Mouse (Mus musculus) megakaryocyte progenitor cell, adult 5-6 weeks (primary cell): ENCODE data around the gene Ylpm1. TPM values are rescaled to one million over a fixed set of nuclear protein-coding genes. Genes with fewer than 3 reads are reported as not detected.

Experiments
- ATAC-seq: replicated peaks from 2 replicates; pipeline ENCODE4 v1.8.0; 2016; ENCODE audit warnings: mild to moderate bottlenecking, moderate TSS enrichment, inconsistent platforms; ENCODE audit not compliant: poor library complexity
- total RNA-seq, 2 experiments: library from RNA; stranded (forward) in 1 of 2; stranded (reverse) in 1 of 2; fragments of 157-497, 149-512 nt in 1 of 2; fragments of 200-1000 nt in 1 of 2; gene quantifications; 2 replicates each; pipeline versions ENCODE4 v1.2.3 to v1.2.4; 2015 to 2017

Gene Ylpm1
- total RNA-seq (2015), result 78.0 and 96.2 TPM in 2 replicates
- 52.7 and 84.7 TPM in 2 replicates for total RNA-seq (2017)

- ATAC-seq, result peak; percentile 98
Measured at GRCm38 (mm10) chr12:84996083-84996496, at the start of gene Ylpm1. Gene Ylpm1, plus strand, starts transcription at chr12:84996321.

- ATAC-seq, result no peak
Measured at GRCm38 (mm10) chr12:84947894-84948583, 48.1 kb upstream of the Ylpm1 start.

DNA sequence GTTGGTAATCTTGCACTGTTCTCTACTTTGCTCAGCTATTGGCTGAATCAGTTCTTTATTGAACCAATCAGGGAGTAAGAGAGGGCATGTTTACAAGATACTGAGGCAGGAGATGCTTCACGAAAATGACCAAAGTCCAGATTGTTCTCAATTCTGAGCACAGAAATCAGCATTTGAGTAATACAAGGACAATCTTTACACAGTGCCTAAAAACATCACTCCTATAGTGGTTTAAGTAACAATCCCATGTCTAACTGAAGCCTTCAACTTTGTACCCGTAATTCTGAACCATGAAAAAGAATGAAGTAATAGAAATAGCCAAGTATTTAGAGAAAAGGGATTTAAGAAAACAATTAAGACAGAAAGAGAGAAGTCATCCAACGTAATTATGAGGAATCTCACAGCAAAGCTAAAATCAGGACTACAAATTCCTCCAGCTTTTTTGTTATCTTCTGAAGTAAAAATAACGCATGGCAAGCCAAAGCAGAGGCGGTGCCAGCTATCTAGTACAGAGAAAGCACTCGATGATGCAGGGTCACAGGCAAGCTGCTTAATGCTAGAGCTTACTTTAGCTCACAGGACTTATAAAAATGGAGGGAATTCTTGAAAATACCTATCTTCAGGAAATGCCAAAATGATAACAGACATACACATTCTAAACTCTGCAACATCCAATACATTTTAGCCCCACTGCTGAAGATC, 47.4 kb upstream of the Ylpm1 start:
- no peak for ATAC-seq

DNA sequence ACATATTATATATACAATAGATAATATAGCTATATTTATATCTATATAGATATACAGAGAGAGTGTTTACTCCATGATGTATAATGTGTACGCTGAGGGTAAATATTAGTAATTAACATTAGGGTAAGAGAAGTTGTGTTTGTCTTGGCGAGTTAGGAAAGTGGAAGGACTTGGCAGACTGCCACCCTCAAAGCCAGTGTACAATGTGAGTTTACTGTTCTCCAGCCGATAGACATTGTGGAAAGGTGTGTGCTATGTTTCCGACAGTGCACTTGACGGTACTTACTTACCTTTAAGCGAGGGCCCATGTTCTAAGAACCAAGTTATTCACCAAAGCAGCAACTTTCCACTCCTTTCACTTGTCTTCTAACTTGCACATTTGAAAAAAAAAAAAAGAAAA, 45.4 kb upstream of the Ylpm1 start:
- ATAC-seq, result no peak

GRCm38 (mm10) chr12:84951531-84951930, 44.6 kb upstream of the Ylpm1 start:
- ATAC-seq, result no peak

- ATAC-seq, result no peak
Measured at GRCm38 (mm10) chr12:84952351-84952750, 43.8 kb upstream of the Ylpm1 start.

DNA sequence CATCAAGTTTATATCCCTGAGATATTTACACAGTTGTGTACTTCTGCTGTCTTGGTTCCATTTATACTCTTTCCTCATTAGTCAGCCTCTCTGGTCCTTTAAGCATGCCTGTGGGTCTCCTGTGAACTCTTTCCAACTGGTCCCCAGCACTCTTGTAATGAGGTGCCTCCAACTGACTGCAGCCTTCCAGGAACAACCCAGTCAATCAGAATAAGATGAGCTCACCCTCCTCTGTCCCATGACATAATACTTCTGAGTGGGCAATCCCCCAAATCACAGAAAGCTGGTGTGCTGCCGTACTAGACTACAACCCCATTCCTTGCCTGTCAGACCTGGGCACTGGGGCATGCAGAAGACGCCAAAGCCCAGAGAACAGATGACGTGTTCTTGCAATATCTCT, 39.8 kb upstream of the Ylpm1 start:
- no peak for ATAC-seq

- no peak for ATAC-seq
Measured at GRCm38 (mm10) chr12:84958794-84959356, 37.2 kb upstream of the Ylpm1 start.

DNA sequence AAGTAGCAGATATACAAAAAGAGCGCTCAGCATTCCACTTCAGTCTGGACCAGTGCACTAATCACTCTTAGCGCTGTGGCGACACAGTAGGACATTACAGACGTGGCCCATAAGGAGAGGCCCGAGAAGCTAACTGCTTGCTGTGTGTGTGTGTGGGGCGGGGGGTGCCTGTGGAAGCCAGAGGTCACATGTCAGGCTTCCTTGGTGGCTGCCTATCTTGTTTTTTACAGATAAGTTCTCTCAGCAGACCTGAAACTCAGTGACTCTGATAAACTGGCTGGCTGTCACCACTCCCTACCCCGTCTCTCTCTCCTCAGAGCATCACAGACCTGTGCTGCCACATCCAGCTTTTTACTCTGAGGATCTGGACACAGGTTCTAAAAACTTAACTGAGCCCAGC, 33.5 kb upstream of the Ylpm1 start:
- peak; percentile 98 for ATAC-seq

- peak; percentile 68 for ATAC-seq
Measured at GRCm38 (mm10) chr12:84968831-84969655, 27.1 kb upstream of the Ylpm1 start.

DNA sequence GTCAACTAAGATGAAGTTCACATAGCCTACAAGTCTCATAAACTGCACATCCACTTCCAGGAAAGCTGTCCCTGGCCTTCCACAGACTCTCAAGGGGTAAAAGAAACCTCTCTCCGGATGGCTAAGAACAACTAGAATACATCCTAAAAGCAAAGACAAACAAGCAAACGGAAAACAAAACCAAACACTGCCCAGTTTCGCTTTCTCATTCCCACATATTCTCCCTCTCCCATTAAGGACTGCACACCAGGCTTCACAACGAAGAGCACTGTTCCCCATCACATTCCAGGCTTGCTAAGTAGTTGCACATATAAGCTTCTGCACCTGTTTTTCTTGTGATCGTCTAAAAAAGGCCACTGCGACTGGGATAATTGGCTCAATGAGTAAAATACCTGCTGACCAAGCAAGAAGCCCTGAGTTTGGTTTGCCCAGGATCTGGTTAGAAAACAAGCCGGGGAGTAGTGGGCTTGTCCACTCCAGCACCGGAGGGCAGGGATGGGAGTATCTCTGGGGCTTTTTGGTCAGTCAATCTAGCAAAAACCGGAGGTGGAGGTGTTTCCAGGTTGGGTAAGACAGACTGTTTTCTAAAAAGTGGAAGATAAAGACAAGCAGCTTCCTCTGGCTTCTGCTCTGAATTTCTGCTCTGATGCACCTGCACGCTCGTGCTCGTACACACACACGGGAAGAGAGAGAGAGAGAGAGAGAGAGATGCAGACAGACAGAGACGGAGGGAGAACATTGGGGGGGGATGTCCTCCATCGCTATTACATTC, 26.3 kb upstream of the Ylpm1 start:
- ATAC-seq, result no peak

GRCm38 (mm10) chr12:84970428-84971096, 25.6 kb upstream of the Ylpm1 start, which contains the start of the genes Fcf1 and Arel1:
Gene Fcf1, plus strand, starts transcription at chr12:84970897.
Gene Arel1, minus strand, starts transcription at chr12:84970900.
- peak; percentile 93 for ATAC-seq

DNA sequence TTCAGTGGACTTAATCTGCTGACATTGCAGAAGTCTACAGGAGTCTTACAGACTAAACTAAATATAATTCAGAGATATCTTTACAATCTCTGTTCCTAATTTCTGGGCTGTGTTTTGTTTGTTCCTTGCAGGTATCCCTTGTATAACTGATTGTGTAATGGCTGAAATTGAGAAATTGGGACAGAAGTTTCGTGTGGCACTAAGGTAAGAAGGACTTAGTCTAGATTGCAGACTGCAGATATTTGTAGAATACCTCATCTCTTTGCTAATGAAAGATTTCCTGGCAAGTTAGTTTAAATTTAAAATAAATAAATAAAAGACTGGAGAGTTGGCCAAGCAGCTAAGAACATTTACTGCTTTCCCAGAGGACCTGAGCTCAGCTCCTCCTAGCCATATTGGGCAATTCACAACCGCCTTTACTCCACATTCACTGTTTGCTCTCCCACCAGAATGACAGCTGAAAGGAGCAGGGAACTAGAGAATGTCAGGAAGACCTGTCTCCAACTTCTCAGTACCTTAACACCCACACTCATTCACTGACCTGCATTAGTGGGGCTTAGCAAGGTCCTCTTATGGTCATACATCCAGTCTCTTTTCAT, 16.8 kb upstream of the Ylpm1 start:
- ATAC-seq, result no peak

DNA sequence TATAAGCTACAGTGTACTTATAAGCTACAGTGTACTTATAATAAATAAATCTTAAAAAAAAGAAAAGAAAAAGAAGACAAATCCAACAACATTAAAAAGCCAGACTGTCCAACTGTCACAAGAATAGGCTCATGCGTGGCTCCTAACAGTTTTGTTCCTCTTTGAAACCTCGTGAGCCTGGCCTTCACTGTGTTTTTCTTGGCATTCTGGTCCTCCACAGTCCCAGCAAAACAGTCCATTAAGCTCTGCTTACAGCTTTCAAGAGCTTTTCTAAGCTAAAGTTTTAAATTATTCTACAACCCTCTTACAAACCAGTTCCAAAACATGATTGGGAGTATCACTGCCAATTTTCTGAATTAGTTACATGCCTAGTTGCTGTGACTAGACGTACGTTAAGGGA, 6.7 kb upstream of the Ylpm1 start:
- no peak for ATAC-seq

DNA sequence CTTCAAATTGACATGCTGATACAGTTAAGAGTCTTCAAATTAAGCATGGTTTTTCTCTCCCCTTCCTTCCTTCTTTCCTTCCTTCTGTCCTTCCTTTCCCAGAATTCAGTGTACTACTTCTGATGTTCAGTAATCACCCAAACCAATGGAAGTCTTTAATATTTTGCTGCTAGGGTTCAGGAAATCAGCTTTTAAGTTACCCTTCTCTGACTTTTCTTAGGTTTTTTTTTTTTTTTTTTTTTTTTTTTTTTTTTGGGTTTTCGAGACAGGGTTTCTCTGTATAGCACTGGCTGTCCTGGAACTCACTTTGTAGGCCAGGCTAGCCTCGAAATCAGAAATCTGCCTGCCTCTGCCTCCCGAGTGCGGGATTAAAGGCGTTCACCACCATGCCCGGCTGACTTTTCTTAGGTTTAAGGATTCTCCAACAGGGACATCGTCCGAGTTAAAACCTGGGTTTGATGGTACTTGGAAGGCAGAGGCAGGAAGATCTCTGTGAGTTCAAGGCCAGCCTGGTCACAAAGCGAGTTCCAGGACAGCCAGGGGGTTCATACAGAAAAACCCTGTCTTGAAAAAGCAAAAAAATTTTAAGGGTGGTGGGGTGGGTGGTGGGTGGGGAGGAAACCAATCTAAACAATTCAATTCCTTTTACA, 884 bp upstream of the Ylpm1 start:
- no peak for ATAC-seq

DNA sequence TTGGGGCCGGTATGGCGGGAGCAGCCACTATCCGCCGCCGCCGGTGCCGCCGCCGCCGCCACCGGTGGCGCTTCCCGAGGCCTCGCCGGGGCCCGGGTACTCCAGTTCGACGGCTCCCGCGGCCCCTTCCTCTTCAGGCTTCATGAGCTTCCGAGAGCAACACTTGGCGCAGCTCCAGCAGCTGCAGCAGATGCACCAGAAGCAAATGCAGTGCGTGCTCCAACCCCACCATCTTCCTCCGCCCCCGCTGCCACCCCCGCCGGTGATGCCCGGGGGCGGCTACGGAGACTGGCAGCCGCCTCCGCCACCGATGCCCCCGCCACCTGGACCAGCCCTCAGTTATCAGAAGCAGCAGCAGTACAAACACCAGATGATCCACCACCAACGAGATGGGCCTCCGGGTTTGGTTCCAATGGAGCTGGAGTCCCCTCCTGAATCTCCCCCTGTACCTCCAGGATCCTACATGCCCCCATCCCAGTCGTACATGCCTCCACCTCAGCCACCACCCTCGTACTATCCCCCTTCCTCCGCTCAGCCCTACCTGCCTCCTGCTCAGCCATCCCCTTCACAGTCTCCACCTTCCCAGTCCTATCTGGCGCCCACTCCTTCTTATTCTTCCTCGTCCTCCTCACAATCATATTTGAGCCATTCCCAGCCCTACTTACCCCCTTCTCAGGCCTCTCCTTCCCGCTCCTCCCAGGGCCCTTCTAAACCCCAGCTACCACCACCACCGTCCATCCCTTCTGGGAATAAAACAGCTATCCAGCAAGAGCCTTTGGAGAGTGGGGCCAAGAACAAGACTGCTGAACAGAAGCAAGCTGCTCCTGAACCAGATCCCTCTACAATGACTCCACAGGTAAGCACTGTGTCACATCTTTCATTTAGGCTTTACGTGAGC, 629 bp downstream of the Ylpm1 start:
- peak; percentile 64 for ATAC-seq

GRCm38 (mm10) chr12:84999053-84999452, 2.9 kb downstream of the Ylpm1 start:
- no peak for ATAC-seq

DNA sequence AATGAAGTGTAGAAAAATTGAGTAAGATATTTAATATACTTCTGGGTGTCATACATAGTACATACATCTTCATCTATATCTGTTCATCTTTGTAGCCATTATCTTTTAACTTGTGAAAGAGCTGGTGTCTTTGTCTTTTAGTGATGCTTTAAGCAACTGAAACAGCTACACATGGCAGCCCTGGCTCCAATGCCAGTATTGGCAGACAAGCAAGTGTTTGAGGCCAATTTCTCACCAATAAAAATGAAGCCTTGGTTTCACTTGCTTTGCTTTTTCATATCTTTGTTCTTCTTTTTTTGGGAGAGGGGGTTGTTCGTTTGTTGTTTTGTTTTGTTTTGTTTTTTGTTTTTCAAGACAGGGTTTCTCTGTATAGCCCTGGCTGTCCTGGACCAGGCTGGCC, 10.1 kb downstream of the Ylpm1 start:
- no peak for ATAC-seq
